Mouse (Mus musculus) midbrain, embryonic 16.5 days (tissue): ENCODE results near the gene Dmd. TPM values are rescaled to one million over a fixed set of nuclear protein-coding genes. Genes with fewer than 3 reads are reported as not detected.

Source experiments
- ATAC-seq: fragments of 200-750 bp; cut with Nextera tagmentation; 2 replicates; pipeline ENCODE4 v1.8.0; 2017; ENCODE audit warnings: moderate TSS enrichment
- H3K27ac ChIP-seq: fragments of 300-500 bp; sonication (generic); 2 replicates; pipeline ENCODE4 v1.5.1; 2014; ENCODE audit warnings: mild to moderate bottlenecking, low read length, mixed read lengths
- H3K27me3 ChIP-seq: fragments of 300-500 bp; sonication (generic); 2 replicates; pipeline ENCODE4 v1.6.1; 2014; ENCODE audit warnings: low read depth, low read length, mixed read lengths; ENCODE audit not compliant: control insufficient read depth, insufficient read depth
- H3K36me3 ChIP-seq: fragments of 300-500 bp; sonication (generic); 2 replicates; pipeline ENCODE4 v1.6.1; 2014; ENCODE audit warnings: mild to moderate bottlenecking, low read length, moderate library complexity, mixed read lengths; ENCODE audit not compliant: control insufficient read depth, insufficient read depth
- H3K4me1 ChIP-seq: fragments of 300-500 bp; sonication (generic); 2 replicates; pipeline ENCODE4 v1.6.1; 2014; ENCODE audit warnings: mild to moderate bottlenecking, low read length, mixed read lengths; ENCODE audit not compliant: control insufficient read depth, insufficient read depth
- H3K4me2 ChIP-seq: fragments of 300-500 bp; sonication (generic); 2 replicates; pipeline ENCODE4 v1.6.1; 2014; ENCODE audit warnings: mild to moderate bottlenecking, low read length, mixed read lengths
- H3K4me3 ChIP-seq: fragments of 300-500 bp; sonication (generic); 2 replicates; pipeline ENCODE4 v1.5.1; 2014; ENCODE audit warnings: low read depth, mild to moderate bottlenecking, low read length, moderate library complexity, mixed read lengths
- H3K9ac ChIP-seq: fragments of 300-500 bp; sonication (generic); 2 replicates; pipeline ENCODE4 v1.6.1; 2014; ENCODE audit warnings: low read depth, low read length, mixed read lengths
- H3K9me3 ChIP-seq: fragments of 300-500 bp; sonication (generic); replicated peaks from 2 replicates; pipeline ENCODE4 v1.6.1; 2014; ENCODE audit warnings: mild to moderate bottlenecking, low read length, mixed read lengths; ENCODE audit not compliant: control insufficient read depth, poor library complexity, severe bottlenecking
- WGBS: fragments of 180-500 bp; shearing (Covaris S2); extraction: QIAGEN DNeasy Blood & Tissue Kit; methylation state at CpG from one replicate; pipeline ENCODE4 v1.1.7; 2014; 5-methylcytosine and 5-hydroxymethylcytosine counted together
- polyA plus RNA-seq: library from polyadenylated mRNA; unstranded; fragments of >200 nt; fragmentation: Nextera tagmentation; extraction: Ambion mirVana; gene quantifications from 2 replicates; pipeline ENCODE4 v1.2.1, GENCODE M21; 2015

Gene Dmd
- polyA plus RNA-seq: 25.4 and 26.6 TPM in 2 replicates

DNA sequence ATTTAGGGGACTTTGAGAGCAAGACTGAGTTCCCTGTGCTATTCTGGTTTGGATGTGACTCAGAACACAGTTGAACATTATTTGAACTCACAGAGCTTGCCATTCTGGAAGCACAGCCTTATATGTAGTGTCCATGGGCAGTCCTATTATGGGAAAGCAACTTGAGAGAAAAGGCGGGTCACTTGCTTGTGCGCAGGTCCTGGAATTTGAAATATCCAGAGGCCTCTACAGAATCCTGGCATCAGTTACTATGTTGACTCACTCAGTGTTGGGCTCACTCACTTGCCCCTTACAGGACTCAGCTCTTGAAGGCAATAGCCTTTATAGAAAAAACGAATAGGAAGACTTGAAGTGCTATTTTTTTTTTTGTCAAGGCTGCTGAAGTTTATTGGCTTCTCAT lies at the start of gene Dmd:
Gene Dmd, plus strand, starts transcription at position 241 of the 400 bp plus-strand sequence.
- no peak within 1 kb of the TSS for H3K4me3 ChIP-seq
- no peak within 1 kb of the TSS for H3K4me2 ChIP-seq
- no peaks in the 10 kb centered on the region for H3K36me3 ChIP-seq
- ATAC-seq: no peak
- H3K27me3 ChIP-seq: no peaks in the 10 kb centered on the region
- H3K9ac ChIP-seq: no peak within 1 kb of the TSS
- H3K27ac ChIP-seq: no peak within 1 kb of the TSS
- H3K4me1 ChIP-seq: no peaks in the 10 kb centered on the region
- 68% methylated on average over 3 of the region's 3 CpGs for WGBS
- no peaks in the 10 kb centered on the region for H3K9me3 ChIP-seq

DNA sequence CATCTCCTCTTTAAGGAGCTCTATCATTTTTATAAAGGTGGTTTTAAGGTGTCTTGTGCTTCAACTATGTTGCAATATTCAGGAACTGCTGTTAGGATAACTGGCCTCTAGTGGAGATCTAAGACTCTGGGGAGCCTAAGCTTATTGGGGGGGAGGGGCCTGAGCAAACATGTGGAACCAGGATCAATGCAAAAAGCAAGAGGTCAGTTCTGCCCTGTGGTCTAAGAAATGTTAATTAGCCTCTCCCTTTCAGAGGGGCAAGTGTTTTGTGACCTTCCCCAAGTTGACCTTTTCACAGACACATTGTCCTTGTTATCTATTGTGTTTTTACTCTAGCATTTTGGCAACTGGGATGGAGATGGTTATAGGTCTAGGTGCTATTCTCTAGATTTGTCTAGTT lies 47.2 kb upstream of the Dmd start:
- no peak for ATAC-seq
- no peaks in the 10 kb centered on the region for H3K27me3 ChIP-seq
- H3K9me3 ChIP-seq: no peaks in the 10 kb centered on the region
- H3K36me3 ChIP-seq: no peaks in the 10 kb centered on the region
- H3K4me2 ChIP-seq: no peak overlapping the region
- no peak overlapping the region for H3K4me3 ChIP-seq
- no peak overlapping the region for H3K27ac ChIP-seq
- no peak overlapping the region for H3K9ac ChIP-seq
- H3K4me1 ChIP-seq: no peaks in the 10 kb centered on the region

DNA sequence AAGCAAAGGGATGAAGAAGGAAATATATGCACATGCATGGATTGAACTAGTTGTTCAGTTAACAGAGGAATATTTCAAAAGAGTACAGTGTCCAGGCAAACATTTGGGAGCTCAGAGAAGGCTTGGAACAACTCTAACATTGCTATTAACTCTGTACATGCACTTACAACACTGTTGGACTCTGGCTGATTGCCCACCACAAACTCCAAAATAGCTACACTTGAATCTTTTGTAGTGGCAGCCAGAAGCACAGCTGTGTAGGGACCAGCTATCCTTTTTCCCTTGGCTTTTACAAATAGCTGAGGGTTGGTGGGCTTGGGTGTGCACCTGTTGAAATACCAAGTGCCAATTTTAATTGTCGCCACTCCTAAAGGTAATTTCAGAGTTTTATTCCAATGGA lies 39.0 kb downstream of the Dmd start:
- WGBS: 96% methylated on average over 1 of the region's 1 CpGs
- Histone ChIP-seq H3K9ac (no peak overlapping the region), H3K27ac (no peak overlapping the region), H3K4me3 (no peak overlapping the region), H3K27me3 (no peaks in the 10 kb centered on the region), H3K4me2 (no peak overlapping the region), H3K36me3 (no peaks in the 10 kb centered on the region), H3K4me1 (no peaks in the 10 kb centered on the region), H3K9me3 (no peaks in the 10 kb centered on the region)
- no peak for ATAC-seq

DNA sequence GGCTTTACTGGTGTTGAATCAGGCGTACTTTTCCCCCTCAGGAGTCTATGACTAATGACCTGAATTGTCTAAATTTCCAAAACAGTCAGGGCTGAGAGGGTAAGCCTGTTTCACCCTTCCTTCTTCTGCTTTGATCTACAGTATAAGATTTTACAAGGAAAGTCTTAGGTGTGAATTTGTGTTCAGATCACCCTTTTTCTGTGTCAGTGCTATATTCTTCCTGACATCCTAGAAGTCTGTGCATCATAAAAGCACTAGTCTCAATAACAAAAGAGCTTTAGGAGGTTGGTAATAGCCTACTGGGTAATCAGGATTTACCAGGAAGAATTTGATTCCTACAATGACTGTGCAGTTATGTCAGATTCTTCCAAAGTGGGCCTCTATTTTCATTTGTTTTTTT lies 101.5 kb downstream of the Dmd start:
- no peaks in the 10 kb centered on the region for H3K36me3 ChIP-seq
- no peaks in the 10 kb centered on the region for H3K9me3 ChIP-seq
- H3K27me3 ChIP-seq: no peaks in the 10 kb centered on the region
- H3K4me2 ChIP-seq: no peak overlapping the region
- 46% methylated on average over 1 of the region's 1 CpGs for WGBS
- H3K4me1 ChIP-seq: no peaks in the 10 kb centered on the region
- H3K9ac ChIP-seq: no peak overlapping the region
- ATAC-seq: no peak
- no peak overlapping the region for H3K27ac ChIP-seq
- H3K4me3 ChIP-seq: no peak overlapping the region

DNA sequence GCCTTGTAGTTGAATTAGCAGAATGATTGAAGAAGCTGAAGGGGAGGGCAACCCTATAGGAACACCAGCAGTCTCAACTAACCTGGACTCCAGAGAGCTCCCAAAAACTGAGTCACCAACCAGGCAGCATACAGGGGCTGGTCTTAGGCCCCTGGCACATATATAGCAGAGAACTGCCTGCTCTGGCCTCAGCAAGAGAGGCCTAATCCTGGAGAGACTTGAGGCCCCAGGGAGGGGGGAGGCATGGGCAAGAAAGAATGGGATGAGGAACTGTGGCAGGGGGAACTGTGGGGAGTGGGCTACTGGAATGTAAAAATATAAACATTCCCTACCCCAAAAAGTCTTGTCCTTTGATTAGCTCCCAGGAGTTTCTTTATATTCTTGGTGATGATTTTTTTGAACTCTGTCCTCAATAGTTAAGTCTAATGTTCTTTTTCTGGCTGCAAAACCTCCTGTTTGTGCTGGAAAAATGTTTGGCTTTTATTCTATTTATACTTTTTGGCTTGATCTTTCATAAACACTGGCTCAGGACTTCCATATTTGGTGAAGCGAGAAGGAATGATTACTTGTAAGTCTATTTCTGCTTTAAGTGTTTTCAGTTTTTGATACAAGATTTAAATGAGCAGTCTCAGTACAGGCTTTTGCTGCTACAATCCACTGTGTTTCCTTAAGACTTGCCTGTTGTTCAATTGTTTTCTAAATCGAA lies 167.7 kb downstream of the Dmd start:
- no peak for ATAC-seq
- H3K4me3 ChIP-seq: no peak overlapping the region
- H3K9me3 ChIP-seq: no peaks in the 10 kb centered on the region
- no peaks in the 10 kb centered on the region for H3K4me1 ChIP-seq
- no peaks in the 10 kb centered on the region for H3K36me3 ChIP-seq
- H3K27ac ChIP-seq: no peak overlapping the region
- H3K9ac ChIP-seq: no peak overlapping the region
- no peak overlapping the region for H3K4me2 ChIP-seq
- 66% methylated on average over 2 of the region's 2 CpGs for WGBS
- H3K27me3 ChIP-seq: no peaks in the 10 kb centered on the region

DNA sequence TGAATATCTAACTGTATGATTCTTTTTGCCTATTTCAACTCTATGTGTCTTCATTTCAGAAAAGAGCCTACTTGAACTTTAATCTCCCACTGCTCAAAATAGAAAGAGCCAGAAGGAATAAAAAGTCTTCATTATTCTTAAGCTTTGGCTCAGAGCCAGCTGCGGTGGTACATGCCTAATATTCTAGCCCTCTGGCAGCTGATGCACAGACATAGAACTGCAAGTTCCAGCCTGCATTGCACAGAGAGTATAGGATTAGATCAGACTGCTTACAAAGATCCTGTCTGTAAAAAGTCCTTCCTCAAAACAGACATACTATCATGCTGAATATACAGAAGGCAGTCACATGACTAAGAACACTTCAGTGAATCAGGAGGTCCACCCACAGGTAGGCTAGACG lies 168.5 kb downstream of the Dmd start:
- no peaks in the 10 kb centered on the region for H3K36me3 ChIP-seq
- no peak overlapping the region for H3K4me2 ChIP-seq
- ATAC-seq: no peak
- no peaks in the 10 kb centered on the region for H3K27me3 ChIP-seq
- no peaks in the 10 kb centered on the region for H3K4me1 ChIP-seq
- no peak overlapping the region for H3K9ac ChIP-seq
- no peak overlapping the region for H3K4me3 ChIP-seq
- H3K9me3 ChIP-seq: no peaks in the 10 kb centered on the region
- WGBS: 46% methylated on average over 2 of the region's 2 CpGs
- H3K27ac ChIP-seq: no peak overlapping the region

DNA sequence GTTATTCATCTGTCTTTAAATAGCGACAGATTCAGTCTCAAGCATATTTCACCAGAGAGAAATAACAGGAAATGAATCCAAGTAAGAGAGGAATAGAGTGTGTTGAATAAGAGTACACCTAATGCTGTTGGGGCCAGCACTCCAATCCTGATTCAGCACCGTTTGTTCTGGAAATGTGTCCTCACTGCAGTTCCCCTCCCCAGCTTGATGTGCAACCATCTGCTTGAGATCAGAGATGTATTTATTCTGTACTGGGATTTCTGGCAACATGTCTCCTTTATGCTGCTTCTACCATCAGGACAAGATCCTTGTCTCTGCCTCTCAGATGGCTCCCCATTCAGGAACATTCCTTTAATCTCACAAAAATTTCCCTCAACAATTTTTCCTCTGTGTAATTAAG lies 271.9 kb downstream of the Dmd start:
- Histone ChIP-seq H3K4me2 (no peak overlapping the region), H3K27me3 (no peaks in the 10 kb centered on the region), H3K36me3 (no peaks in the 10 kb centered on the region), H3K4me1 (no peaks in the 10 kb centered on the region), H3K27ac (no peak overlapping the region), H3K9me3 (no peaks in the 10 kb centered on the region), H3K9ac (no peak overlapping the region), H3K4me3 (no peak overlapping the region)
- 52% methylated on average over 2 of the region's 2 CpGs for WGBS
- no peak for ATAC-seq

DNA sequence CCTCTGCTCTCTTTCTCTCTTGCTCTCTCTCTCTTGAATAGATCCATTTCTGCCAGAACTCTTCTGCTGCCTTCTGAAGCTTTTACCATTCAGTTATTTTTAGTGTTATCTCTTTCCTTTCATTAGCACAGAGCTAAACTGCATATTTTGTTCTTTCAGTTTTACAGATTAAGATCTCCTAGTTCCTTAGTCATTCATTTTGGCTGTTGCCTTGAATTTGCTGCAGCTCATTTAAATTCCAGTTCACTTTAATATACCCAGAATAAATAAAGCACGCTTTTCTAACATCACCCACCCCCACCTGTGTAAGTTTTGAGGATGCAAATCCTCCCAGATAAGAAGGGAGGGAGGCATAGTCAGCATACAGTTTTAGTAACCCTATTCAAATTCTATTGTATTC lies 272.4 kb downstream of the Dmd start:
- Histone ChIP-seq H3K4me1 (no peaks in the 10 kb centered on the region), H3K27me3 (no peaks in the 10 kb centered on the region), H3K9ac (no peak overlapping the region), H3K4me3 (no peak overlapping the region), H3K9me3 (no peaks in the 10 kb centered on the region), H3K36me3 (no peaks in the 10 kb centered on the region), H3K4me2 (no peak overlapping the region), H3K27ac (no peak overlapping the region)
- no peak for ATAC-seq
- 33% methylated on average over 1 of the region's 1 CpGs for WGBS

DNA sequence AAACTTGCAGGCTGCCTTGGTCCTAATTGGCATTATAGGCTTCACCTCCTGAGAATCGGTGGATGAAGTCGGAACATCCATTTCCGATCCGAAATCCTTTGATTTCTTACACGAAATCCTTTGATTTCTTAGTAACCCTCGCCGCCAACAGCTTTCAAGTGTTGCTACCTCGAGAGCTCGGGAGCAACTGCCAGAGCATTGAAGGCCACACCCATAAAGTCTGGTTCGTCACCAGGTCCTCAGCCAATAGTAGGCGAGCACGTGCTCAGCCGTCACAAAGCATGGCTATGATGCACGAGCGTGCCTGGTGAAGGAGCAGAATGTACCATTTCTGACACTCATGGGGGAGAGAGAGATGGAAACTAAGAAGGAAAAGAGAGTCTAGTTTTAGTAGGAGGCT lies 538.9 kb downstream of the Dmd start, which contains the start of gene Tsga8:
Gene Tsga8, minus strand, starts transcription at position 327 of the 400 bp plus-strand sequence.
- Histone ChIP-seq H3K27me3 (no peaks in the 10 kb centered on the region), H3K4me3 (no peak within 1 kb of the TSS), H3K4me1 (no peaks in the 10 kb centered on the region), H3K27ac (no peak within 1 kb of the TSS), H3K9ac (no peak within 1 kb of the TSS), H3K9me3 (no peaks in the 10 kb centered on the region), H3K4me2 (no peak within 1 kb of the TSS), H3K36me3 (no peaks in the 10 kb centered on the region)
- ATAC-seq: no peak
- 94% methylated on average over 15 of the region's 15 CpGs for WGBS
